Mouse (Mus musculus): Measurements from ENCODE around the gene Saa4.
"Not testable (repeated sequence)": the region's sequence is repeated elsewhere in the genome, so short reads cannot be mapped to it uniquely, and the experiment has no call there.

The Saa4 gene

DNA sequence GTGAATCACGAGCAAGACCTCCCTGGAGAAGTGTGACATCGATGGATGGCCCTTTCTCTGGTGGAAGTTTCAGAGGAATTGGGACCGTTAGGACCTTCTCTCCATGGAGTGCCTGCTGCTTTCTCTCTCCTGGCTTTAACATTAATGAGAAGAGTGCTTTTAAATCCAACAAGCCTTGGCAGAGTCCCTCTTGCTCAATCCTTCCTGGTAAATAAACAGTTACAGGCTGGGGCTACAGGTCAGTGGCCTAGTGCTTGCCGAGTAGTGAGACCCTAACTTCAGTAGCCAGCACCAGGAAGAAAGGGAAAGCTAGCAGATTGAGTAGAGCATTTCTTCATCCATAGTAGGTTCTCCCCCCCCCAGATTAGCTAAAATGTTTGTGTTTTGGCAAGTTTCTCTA is at the start of gene Saa4:
Saa4 (minus strand) TSS at position 146 of the 400 bp plus-strand sequence.
- no peak for DNase-seq (ENCODE audit: low spot score in 2 of 2)

DNA sequence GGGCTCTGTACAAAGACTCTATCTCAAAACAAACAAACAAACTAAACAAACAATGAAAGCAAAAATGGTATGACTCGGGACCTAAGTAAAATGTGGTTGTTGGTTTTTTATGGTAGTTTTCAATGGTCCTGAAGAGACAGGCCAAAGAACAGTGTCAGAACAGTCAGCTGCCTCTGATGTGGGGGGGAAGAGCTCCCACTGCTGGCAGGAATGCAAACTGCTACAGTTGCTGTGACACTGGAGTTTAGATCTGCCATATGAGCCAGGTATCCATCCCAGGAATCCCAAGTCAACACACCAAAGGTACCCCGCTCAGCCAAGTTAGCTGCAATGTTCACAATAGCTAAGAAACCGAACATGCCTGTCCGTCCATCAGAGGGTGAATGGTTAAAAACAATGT is 38.3 kb upstream of the Saa4 start:
- peak; percentile 9 to 30 for DNase-seq (ENCODE audit: low spot score in 2 of 2)

DNA sequence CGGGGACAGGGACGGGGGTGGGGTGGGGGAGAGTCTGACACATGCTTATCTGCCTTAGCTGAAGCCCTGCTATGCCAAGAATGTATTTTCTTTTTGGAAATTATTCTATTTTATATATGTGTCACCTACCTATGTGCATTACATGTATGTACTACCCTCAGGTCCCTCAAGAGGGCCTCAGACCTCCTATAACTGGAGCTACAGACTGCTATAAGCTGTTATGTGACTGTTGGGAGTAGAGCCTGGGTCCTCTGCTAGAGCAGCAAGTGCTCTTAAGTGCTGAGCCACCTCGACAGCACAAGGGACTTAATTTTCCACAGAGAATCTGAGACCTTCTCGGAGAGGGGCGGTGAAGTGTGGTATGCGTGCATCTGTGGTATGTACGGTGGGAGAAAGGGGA is 36.0 kb upstream of the Saa4 start:
- no peak for DNase-seq (ENCODE audit: low spot score in 2 of 2)

DNA sequence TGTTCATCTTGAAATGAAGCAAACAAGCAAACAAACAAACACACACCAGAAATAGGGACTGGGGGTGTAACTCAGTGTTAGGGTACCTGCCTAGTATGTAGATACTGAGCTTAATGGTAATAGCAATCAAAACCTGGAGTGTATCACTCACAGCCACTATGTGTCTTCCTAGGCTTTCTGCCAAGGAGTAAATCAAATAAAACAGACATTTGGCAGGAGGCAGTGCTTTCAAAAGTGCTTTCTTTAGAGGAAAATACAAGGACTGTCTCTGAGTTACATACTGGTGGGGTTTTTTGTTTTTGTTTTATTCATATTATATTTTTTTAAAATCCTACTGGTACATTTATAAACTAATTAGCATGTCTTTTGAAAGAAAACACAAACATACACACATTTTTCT is 35.0 kb upstream of the Saa4 start:
- DNase-seq (ENCODE audit: low spot score in 2 of 2): no peak

DNA sequence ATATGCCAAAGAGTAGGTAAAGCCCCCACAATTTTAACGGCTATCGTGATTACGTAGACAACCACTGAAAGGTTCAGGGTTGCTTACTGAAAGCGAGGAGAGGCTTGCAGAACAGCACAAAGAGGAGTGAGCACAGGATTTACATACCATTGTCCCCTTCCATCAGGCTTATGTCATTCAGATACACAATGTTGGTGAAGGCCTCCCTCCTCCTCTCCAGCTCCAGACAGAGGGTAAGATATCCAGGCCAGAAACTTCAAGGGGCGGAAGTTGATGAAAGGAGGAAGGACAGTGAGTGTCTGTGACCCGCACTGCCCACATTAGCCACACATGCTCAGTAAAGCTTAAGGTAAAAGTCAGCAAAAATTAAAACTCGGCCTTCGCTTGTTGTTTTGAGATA is 32.3 kb upstream of the Saa4 start:
- no peak for DNase-seq (ENCODE audit: low spot score in 2 of 2)

DNA sequence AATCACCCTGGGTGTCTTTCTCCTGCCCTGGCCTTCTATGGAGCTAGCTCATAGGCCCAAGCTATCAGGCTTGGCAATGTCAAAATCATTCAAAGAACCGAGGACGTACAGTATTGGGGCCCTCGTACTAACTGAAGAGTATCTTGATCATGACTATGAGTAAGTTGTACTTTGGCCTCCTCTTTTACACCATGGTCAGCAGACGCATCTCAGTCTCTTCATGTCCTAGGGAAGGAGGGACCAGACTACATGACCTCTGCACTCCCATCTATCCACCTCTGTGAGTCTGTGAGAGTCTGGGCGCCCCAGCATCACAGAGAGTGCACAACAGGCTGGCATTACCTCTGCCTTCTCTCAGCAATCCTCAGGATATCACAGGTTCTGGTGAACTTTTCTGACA is 30.2 kb upstream of the Saa4 start:
- DNase-seq (ENCODE audit: low spot score in 2 of 2): no peak

DNA sequence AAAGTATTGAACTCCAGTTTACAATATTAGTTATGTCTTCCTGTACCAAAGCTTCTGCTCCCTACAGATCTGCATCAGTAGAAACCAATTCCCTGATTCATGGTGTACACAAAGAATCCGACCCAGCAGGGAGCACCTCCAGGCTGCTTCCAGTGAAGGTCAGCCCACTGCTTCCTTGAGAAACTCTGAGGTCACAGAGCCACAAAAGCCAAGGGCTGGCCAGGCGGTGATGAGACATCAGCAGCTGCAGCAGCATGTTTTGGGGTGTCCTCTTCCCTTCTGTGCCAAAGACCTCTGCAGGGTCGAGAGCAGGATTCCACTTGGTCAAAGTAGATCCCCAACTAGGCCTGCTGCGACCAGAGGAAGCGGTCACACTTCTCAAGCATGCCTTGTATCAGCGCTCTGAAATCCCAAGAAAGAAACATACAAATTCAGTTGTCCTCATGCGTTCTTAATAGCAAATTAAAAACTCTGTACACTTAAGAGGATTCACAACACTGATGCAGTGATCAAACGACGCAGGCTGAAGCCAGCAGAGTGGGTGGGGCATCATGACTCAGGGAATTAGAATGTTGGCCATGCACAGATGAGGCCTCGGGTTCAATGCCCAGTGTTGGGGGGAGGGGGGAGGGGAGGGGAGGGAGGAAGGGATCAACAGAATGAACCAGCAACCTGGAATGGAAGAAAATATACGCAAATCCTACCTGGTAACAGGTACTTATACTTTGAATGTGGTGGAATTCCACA is 28.8 kb upstream of the Saa4 start:
- no peak for DNase-seq (ENCODE audit: low spot score in 2 of 2)

DNA sequence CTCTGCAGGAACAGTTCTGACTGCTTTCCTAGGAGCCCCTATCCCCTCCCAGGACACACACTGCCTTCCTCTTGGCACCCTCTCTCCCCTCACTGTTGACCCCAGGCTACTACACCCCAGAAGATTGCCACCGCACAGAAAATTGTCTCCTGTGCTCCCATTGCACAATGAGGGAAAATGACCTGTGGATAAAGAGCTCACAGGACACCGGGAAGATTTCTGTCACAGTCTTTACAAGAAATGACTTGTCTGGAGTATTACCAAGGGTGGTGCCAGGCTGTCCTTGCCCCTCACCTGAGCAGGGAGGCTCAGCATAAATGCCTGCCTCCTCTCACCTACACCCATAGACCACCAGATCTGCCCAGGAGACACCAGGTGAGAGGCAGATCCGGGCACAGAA is 19.1 kb upstream of the Saa4 start, which contains the start of gene Saa2:
Saa2 (plus strand) TSS at position 301 of the 400 bp plus-strand sequence.
- no peak for DNase-seq (ENCODE audit: low spot score in 2 of 2)

DNA sequence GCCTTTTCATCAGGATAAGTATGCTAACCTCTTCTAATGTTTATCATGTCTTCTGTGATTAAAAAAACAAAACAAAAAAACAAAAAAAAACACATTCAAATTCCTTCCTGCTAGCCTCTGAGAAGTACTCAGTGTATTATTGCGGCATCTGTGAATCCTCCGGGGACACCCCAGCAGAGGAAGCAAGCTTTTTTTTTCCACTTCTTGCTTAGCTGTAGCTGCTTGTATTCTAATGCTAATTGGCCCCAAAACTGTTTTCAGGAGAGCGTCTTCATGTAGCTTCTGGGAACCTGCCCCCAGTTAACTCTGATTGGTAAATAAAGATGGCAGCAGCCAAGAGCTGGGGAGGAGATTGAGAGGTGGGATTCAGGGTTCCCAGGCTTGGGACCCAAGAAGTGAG is 16.1 kb upstream of the Saa4 start:
- DNase-seq (ENCODE audit: low spot score in 2 of 2): no peak

DNA sequence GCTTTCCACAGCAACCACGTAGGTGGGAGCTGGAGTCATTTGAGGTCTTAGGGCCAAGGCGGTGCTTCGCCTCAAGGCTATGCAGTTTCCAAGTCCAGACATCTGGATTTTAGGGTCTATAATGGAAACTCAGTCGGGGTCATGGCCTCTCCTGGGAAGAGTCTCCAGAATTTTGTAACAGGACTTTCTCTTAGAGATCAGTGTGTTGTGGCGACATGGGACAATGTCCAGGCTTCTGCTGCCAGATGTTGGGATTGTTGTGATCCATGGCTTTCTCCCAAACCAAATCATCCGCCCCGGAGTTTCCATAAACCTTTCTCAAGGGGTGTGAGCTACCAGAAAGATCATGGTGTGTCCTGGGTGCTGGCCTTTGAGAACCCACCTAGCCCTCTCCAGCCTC is 14.0 kb upstream of the Saa4 start:
- no peak for DNase-seq (ENCODE audit: low spot score in 2 of 2)

DNA sequence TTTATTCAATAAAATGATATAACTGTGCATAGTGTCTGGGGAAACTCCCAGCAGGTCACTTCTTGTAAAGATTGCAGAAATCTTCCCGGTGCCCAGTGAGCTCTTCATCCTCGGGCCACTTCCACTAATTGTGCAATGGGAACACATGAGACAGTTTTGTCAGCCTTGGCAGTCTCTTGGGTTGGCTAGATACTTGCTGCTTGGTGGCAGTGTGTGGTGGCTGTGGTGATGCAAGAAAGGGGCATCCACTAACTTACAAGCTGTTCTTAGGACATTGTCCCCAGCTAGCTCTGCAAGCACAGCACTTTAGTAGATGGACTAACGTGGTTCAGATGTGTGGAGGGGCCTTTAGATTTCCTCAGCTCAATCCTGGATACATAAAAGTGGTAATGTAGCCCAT is 13.4 kb upstream of the Saa4 start:
- DNase-seq (ENCODE audit: low spot score in 2 of 2): no peak

DNA sequence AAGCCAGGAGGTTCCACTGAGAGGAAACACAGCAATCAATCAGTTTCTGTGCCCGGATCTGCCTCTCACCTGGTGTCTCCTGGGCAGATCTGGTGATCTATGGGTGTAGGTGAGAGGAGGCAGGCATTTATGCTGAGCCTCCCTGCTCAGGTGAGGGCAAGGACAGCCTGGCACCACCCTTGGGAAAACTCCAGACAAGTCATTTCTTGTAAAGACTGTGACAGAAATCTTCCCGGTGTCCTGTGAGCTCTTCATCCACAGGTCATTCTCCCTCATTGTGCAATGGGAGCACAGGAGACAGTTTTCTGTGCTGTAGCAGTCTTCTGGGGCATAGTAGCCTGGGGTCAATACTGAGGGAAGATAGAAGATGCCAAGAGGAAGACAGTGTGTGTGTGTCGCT is 10.5 kb upstream of the Saa4 start, which contains the start of gene Saa1:
Saa1 (minus strand) TSS at position 101 of the 400 bp plus-strand sequence.
- not testable (repeated sequence) for DNase-seq (ENCODE audit: low spot score in 2 of 2)

DNA sequence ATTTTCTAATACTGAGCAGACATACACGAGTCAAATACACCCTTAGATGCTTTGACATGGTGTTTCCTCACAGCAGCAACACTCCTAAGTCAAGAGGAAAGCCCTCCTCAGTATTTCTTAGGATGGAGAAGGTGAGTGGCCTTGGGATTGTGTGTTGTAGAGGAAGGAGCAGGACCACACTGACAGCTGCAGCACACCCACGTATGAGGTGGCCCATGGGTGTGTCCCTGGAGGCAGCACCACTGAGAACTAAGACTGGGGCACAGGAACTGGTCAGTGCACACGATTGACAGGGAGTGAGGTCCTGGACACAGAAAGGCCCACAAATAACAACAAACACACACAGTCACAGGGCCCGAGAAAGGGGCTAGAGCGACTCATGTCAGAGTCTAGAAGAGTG is 7.6 kb upstream of the Saa4 start:
- DNase-seq (ENCODE audit: low spot score in 2 of 2): not testable (repeated sequence)

DNA sequence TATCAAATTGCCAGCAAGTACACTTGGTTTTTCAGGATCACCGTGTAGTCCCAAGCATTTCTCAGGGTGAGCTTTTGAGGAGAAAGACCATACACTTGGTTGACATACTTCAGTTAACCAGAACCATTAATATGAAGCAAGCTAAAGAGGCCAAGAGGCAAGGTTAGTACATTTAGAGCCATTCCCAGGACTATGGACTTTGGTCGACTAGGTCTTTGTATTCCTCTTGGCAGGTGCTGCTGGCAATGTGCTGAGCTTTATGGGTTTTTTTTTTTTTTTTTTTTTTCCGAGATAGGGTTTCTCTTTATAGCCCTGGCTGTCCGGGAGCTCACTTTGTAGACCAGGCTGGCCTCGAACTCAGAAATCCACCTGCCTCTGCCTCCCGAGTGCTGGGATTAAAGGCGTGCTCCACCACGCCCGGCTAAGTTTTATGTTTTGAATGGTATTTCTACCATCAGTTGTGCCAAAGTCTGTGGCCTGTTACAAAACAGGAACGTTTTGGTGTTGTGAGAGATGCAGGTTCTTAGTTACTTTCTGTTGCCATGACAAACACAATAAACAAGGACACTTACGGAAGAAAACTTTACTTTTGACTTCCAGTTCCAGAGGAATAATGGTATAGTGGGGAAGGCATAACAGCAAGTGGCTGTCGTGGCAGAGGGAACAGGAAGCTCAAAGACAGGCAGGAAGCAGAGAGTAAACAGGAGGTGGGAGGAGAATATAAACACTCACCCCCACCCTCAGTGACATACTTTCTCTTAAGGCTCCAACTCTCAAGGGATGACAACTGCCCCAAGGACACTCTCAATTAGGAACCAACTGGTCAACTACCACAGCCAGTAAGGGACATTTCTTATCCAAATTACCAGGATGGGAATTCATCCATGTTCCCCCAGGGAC is 6.4 kb upstream of the Saa4 start:
- no peak for DNase-seq (ENCODE audit: low spot score in 2 of 2)

DNA sequence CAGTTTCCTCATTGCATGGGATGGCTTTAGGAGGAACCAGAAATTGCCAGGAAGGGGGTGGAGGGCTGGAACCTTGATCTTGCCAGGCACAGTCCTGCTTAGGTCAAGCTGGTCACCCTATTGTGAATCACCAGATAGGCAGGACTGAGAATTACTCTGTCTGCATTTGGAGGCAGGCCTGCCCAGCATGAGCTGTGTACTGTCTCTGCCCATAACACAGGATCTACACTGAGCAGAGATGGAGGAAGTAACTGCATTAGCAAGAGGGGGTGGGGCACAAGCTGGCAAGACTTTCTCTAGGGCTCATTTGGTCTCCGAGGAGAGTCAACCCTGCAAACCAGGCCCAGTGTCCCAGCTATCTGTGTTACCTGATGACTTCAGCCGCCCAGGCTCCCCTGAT is 2.6 kb upstream of the Saa4 start:
- DNase-seq (ENCODE audit: low spot score in 2 of 2): no peak

DNA sequence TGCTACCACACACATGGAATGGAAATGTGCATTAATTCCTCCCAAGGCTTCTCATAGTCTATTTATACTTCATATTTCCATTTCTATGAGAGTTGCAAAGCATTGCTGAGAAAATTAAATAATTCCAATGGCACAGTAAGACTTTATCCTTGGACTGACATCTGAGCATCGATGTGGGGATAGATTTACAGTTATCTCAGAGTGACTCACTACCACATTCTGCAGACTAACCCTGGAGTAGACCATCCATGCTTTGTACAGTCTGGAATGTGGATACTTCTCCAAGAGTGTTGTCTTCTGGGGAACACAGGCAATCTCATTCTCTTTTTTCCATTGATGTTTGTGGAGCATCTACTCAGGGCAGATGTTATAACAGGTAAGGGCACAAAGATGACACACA is 4.8 kb downstream of the Saa4 start:
- no peak for DNase-seq (ENCODE audit: low spot score in 2 of 2)

DNA sequence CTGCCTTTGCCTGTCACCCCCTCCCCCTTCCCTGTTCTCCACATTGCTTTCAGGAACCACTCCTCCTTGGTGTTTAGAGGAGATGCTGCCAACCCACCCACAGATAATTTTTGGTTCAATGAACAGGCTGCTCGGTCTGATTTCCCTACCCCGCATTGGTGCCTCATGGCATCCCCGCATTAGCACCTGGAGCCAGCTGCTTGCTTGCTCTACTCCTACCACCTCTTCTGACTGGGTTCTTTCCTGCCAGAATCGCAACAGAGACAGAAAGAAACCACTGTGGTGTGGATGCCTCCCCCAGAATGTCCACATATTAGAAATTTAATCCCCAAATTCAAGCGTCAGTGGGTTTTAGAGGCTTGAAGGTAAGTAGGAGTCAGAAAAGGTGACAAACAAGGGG is 8.0 kb downstream of the Saa4 start:
- DNase-seq (ENCODE audit: low spot score in 2 of 2): no peak

DNA sequence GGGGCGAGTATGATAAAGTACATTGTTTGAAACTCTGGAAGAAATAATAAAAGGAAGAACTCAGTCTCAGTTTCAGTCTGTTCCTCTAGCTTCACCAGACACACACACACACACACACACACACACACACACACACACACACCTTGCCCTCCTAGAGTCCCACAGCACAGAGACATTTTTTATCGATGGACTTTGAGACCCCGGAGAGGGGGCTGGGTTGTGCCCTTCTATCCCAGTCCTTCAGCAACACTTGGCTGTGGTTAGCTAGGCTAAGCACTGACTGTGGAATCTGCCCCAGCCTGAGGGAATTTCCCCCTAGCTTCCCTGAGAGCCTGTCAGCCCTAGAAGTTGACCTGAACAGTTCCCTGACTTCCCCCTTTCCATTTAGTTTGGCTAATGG is 8.6 kb downstream of the Saa4 start:
- no peak for DNase-seq (ENCODE audit: low spot score in 2 of 2)

DNA sequence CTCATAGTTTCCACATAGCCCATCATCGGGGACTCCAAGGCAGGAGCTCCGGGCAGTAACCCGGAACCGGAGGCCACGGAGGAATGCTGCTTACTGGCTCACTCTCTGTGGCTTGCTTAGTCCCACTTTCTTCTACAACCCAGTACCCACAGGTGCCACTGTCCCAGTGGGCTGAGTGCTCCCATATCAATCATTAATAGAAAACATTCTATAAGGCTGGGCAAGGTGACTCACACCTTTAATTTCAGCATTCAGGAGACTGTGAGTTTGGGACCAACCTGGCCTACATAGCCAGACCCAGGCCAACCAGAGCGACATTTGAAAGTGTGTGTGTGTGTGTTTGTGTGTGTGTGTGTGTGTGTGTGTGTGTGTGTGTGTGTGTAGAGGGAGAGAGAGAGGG is 9.0 kb downstream of the Saa4 start:
- no peak for DNase-seq (ENCODE audit: low spot score in 2 of 2)

DNA sequence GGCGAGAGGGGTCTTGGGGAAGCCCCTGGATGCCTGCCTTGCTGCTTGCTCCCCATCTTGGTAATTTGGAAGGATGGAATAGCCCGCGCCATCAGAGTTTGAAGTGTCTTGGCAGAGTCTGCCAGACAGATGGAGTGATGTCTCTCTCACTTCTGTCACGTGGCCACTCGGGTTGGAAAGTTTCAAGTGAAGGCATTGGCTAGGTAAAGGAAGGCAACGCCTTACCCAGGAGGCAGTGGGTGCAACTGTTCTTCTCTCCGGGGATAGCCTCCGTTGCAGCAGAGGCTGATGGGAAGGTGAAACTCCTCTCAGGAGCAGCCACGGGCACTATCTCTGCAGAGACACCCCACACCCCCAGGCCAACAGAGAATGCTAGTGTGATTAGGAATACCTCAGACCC is 11.9 kb downstream of the Saa4 start:
- DNase-seq (ENCODE audit: low spot score in 2 of 2): no peak

DNA sequence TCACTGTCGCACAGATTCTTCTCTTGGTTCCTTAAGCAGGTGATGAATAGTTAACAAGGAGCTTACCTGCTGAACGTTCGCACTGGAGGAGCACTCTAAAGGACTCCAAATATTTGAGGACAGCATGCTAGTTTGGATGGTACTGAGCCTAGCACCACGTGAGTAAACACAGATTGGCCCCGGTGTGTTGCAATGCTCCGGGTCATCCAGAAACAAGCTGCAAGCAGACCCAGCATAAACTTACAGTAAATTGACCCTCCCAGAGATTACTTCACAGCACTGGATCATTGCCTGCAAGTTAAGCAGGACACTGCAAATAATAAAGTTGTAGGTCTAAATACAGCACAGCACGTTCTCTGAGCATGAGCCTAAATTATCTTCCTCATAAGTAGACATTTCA is 12.9 kb downstream of the Saa4 start:
- DNase-seq (ENCODE audit: low spot score in 2 of 2): no peak

DNA sequence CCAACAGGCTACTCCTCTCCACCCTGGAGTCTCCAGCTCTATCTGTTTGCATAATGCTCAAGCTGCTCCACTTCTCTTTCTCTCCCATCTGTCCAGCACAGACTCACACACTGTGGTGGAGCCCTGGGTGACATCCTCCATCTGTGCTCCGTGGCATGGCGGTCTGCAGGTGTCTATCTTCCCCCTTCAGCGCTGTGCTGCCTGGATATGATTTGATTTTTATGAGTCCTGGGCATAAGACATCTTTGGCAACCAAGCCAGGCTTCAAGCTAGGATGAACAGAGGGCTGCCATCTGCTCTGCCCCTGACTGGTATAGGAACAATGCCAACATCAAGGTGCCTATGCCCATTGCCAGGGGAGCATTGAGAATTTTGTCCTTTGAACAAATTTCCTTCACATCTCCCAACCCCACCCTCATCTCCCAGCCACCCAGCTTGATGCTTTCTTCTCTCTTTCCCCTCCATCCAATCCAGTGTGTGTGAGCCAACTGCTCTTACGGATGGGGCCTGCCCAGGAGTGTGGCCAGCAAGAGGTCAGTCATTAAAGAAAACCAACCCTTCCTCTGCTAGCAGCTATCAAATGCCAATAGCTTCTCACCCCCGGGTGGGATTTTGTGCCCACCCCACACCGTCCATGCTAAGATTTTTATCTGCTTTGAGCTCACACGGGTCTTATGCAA is 13.7 kb downstream of the Saa4 start:
- DNase-seq (ENCODE audit: low spot score in 2 of 2): no peak
